Mouse (Mus musculus): ENCODE data around the gene Aff1.

Aff1 gene

GRCm38 (mm10) chr5:103772252-103772651 lies 80.1 kb downstream of the Aff1 start:
- DNase-seq (ENCODE audit: low read depth, low spot score), result peak; percentile 50

DNA sequence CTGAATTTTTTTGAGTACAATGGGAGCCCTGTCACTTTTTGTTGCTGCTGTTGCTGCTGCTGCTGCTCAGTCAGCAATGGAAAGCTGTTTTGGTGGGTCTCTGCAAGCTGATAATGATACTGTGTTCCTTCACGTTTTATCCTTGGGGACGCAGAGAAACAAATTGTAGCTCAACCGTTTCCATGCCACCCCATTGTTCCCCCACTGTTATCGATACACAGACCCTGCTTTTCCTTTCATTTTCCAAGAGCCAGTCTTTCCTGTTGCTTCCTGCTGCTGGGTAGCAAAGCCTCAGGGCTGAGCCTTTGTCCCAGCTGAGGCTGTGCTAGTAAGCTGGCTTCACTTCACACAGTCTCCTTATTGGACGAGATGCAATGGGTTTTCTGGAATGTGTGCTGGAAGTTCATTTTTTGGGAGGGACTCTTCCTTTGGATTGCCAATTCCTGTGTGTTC lies 81.0 kb downstream of the Aff1 start:
- peak; percentile 63 for DNase-seq (ENCODE audit: low read depth, low spot score)

DNA sequence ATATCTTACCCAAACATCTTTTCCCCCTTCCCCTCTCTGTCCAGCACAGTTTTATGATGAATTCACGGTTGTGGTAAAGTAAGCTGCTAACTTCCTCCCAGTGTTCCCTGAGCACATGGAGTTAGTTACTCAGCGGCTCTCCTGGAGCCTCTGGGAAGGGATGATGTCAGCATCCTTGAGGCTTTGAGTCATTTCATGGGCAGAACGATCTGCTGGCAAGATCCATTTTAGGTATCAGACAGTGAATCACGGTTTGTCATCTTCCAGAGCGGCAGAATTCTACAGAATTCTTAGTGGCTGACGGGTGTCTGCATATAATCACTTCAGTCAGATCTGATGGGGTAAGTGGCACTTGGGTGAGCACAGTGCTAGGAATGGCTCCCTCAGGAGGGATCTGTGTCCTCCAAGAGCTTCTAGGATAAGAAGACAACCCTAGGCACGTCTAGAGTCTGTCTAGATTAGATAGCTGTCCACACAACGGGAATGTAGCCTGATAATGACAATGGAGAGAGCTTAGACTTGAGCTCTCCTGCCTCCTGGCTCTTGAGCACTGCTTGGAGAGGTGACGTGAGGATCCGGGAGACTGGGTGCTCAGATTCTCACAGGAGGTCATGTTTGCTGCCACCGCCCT lies 82.6 kb downstream of the Aff1 start:
- DNase-seq (ENCODE audit: low read depth, low spot score), result no peak

DNA sequence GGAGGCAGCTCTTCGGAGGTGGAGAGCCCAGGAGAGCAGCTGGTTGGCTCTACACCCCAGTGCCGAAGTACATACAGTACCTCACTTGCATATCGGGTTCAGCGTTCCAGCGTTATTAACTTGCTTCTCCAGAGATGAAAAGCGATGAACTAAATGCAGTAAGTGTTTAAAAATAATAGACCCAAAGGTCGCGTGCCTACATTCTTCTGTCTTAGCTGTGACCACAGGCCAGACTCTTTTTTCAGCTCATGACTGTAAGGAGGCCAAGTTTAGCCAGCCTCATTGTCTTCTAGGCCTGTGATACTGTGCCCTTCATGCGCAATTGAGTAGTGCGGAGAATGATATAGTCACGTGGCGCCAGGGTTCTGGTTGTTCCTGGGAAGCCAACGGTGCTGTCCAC lies 83.3 kb downstream of the Aff1 start:
- DNase-seq (ENCODE audit: low read depth, low spot score), result no peak

DNA sequence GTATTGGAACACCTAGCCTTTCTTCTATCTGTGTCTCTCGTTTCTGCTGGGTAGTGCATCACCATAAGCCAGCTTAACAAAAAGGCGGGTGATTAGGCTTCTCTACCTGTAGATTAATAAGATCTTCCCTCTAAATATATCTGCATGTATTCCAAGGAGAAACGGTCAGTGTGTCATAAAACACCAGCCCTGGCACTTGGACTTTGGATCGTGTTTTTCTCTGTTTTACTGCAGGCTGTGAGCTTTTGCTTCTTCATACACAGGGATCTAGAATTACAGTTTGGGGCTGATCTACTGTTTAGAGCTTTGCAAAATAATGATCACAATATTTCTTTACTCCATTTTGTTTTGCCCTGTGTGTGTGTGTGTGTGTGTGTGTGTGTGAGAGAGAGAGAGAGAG lies 84.7 kb downstream of the Aff1 start:
- DNase-seq (ENCODE audit: low read depth, low spot score), result no peak

DNA sequence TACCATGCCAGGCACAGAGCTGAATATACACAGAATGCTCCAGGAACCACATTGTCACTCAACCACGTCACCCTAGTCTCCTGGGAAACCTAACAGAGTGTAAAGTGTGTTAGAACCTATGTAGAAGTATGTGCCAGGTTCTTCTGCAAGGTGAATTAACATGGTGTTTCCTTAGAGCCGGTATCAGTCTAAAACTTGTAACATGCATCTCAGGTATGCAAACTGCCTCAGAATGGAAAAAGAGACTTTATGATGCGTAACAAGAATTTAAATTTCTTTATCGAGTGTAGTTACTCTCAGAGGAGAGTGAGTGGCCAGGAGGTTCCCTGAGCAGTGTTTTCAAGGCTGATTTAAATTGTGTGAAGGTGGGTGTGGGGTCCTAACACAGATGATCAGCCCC lies 85.3 kb downstream of the Aff1 start:
- no peak for DNase-seq (ENCODE audit: low read depth, low spot score)

- peak; percentile 61 for DNase-seq (ENCODE audit: low read depth, low spot score)
Observed at GRCm38 (mm10) chr5:103778314-103779117, 86.3 kb downstream of the Aff1 start.

GRCm38 (mm10) chr5:103779836-103780235 lies 87.7 kb downstream of the Aff1 start:
- DNase-seq (ENCODE audit: low read depth, low spot score), result no peak

GRCm38 (mm10) chr5:103780266-103780665 lies 88.1 kb downstream of the Aff1 start:
- DNase-seq (ENCODE audit: low read depth, low spot score), result no peak

DNA sequence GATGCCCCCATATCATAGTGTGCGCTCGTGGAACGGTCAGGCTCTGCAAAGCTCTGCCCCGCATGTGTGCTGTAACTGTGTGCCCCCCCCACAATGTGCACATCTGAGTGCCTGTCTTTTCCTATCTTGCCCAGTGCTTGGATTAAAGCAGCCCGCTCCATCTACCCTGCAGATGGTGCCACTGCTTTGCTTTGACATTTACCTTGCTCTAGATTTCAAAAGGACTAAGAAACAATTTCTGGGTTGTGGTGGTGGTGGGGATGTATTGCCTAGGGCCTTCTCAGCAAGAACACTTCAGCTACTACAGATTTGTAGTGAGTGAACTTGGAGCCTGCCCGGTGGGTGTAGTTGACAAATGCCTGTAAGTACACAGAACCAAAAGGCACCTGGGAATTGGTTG lies 88.7 kb downstream of the Aff1 start:
- DNase-seq (ENCODE audit: low read depth, low spot score), result no peak

GRCm38 (mm10) chr5:103783086-103783668 lies 91.0 kb downstream of the Aff1 start:
- no peak for DNase-seq (ENCODE audit: low read depth, low spot score)

- no peak for DNase-seq (ENCODE audit: low read depth, low spot score)
Observed at GRCm38 (mm10) chr5:103786096-103786495, 93.9 kb downstream of the Aff1 start.

DNA sequence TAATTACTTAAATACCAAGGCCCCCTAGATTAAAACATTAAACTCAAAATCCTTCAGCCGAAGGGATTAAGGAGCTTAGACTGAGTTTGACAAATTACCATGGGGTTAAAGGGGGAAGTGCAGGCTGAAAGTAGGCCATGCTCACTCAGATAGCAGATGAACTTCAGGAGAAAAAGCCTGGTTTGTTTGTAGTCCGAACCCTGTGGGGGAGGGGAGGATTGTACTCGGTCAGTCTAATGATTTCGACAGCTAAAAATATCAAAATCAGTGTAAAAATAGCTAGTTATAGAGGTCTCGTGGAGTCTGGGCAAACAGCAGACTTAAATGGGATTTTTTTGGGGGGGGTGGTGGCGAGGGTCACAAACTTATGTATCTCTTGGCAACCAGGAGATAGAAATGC lies 96.3 kb downstream of the Aff1 start:
- no peak for DNase-seq (ENCODE audit: low read depth, low spot score)

GRCm38 (mm10) chr5:103788976-103789375 lies 96.8 kb downstream of the Aff1 start:
- DNase-seq (ENCODE audit: low read depth, low spot score), result no peak

GRCm38 (mm10) chr5:103789619-103790116 lies 97.5 kb downstream of the Aff1 start:
- no peak for DNase-seq (ENCODE audit: low read depth, low spot score)

GRCm38 (mm10) chr5:103791741-103792140 lies 99.6 kb downstream of the Aff1 start:
- DNase-seq (ENCODE audit: low read depth, low spot score), result no peak

GRCm38 (mm10) chr5:103795121-103795520 lies 102.9 kb downstream of the Aff1 start:
- no peak for DNase-seq (ENCODE audit: low read depth, low spot score)

- DNase-seq (ENCODE audit: low read depth, low spot score), result no peak
Observed at GRCm38 (mm10) chr5:103796035-103796434, 103.9 kb downstream of the Aff1 start.

GRCm38 (mm10) chr5:103797774-103798173 lies 105.6 kb downstream of the Aff1 start:
- no peak for DNase-seq (ENCODE audit: low read depth, low spot score)

DNA sequence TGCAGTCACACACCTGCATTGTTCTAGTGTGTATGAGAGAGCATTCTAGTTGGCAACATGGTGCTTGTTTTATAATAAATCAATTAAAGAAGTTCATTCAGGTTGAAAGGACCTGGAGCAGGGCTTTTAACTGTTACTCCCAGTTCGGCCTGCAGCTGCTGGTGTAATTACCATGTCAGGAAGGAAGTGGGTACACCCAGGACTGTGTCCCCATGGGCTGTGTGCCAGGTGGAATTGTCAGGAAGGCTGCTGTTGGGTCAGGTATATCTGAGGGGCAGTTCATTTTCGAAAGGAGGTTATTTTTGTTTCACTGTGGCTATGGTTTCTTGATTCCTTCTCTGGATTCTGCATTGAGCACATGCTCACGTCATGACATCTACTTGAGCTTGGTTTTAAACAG lies 107.3 kb downstream of the Aff1 start:
- no peak for DNase-seq (ENCODE audit: low read depth, low spot score)

- DNase-seq (ENCODE audit: low read depth, low spot score), result no peak
Observed at GRCm38 (mm10) chr5:103800009-103800408, 107.8 kb downstream of the Aff1 start.

- DNase-seq (ENCODE audit: low read depth, low spot score), result peak; percentile 45
Observed at GRCm38 (mm10) chr5:103803386-103803785, 111.2 kb downstream of the Aff1 start.

All from forelimb bud, embryonic 11.5 days (tissue).